Mouse (Mus musculus): Measurements from ENCODE around the gene Pex11a. TPM values are rescaled to one million over a fixed set of nuclear protein-coding genes. Genes with fewer than 3 reads are reported as not detected.

Pex11a gene
- polyA plus RNA-seq, 1 experiment from 2014 or later = 16.2 TPM

- WGBS = 89% methylated on average over 8 of the region's 8 CpGs
- no peak overlapping the region for H3K4me3 ChIP-seq (ENCODE audit: low read depth, low read length)
- no peak overlapping the region for H3K27ac ChIP-seq (ENCODE audit: low read depth, low read length)
- no peak overlapping the region for H3K9ac ChIP-seq (replicated peaks; ENCODE audit: low read depth, low read length)
- H3K4me2 ChIP-seq (ENCODE audit: low read depth, low read length) = no peak overlapping the region
- H3K9me3 ChIP-seq (ENCODE audit: control insufficient read depth, low read length) = no peaks in the 10 kb centered on the region
- H3K27me3 ChIP-seq (ENCODE audit: control insufficient read depth, insufficient read depth, low read length) = no peaks in the 10 kb centered on the region
- no peaks in the 10 kb centered on the region for H3K4me1 ChIP-seq (ENCODE audit: control insufficient read depth, insufficient read depth, low read length)
- no peak for ATAC-seq (ENCODE audit: low read depth)
- no peaks in the 10 kb centered on the region for H3K36me3 ChIP-seq (ENCODE audit: control insufficient read depth, insufficient read depth, low read length)
These were observed 46.4 kb downstream of the Pex11a start for GRCm38 (mm10) chr7:79696495-79696894.

Other genes with a start within 250 kb of the Pex11a start
- gene Rhcg, start 125.5 kb downstream of the Pex11a start, polyA plus RNA-seq (2014; fragmentation: Nextera tagmentation; extraction: Ambion mirVana) = 3.9 and 4.0 TPM in 2 replicates
- 0.98 and 1.4 TPM in 2 replicates for gene Ticrr, start 82.9 kb downstream of the Pex11a start, polyA plus RNA-seq (2014; fragmentation: Nextera tagmentation; extraction: Ambion mirVana)
- 1.3 and 2.3 TPM in 2 replicates for gene Kif7, start 27.4 kb downstream of the Pex11a start, polyA plus RNA-seq (2014; fragmentation: Nextera tagmentation; extraction: Ambion mirVana)
- gene Plin1, start 10.2 kb downstream of the Pex11a start, polyA plus RNA-seq (2014; fragmentation: Nextera tagmentation; extraction: Ambion mirVana) = 0.17 TPM in 1 of 2 replicates, not detected in the other
- 0.08 and 0.12 TPM in 2 replicates for gene Wdr93, start within 50 bp of the Pex11a start, polyA plus RNA-seq (2014; fragmentation: Nextera tagmentation; extraction: Ambion mirVana)
- not detected in 2 replicates for gene Mesp1, start 50.7 kb upstream of the Pex11a start, polyA plus RNA-seq (2014; fragmentation: Nextera tagmentation; extraction: Ambion mirVana)
- gene Mesp2, start 67.6 kb upstream of the Pex11a start, polyA plus RNA-seq (2014; fragmentation: Nextera tagmentation; extraction: Ambion mirVana) = 0.71 and 1.2 TPM in 2 replicates
- gene Anpep, start 117.9 kb upstream of the Pex11a start, polyA plus RNA-seq (2014; fragmentation: Nextera tagmentation; extraction: Ambion mirVana) = 0.95 and 7.2 TPM in 2 replicates
- 42.0 and 48.8 TPM in 2 replicates for gene Ap3s2, start 177.5 kb upstream of the Pex11a start, polyA plus RNA-seq (2014; fragmentation: Nextera tagmentation; extraction: Ambion mirVana)
- 18.9 and 20.1 TPM in 2 replicates for gene Arpin, start 192.2 kb upstream of the Pex11a start, polyA plus RNA-seq (2014; fragmentation: Nextera tagmentation; extraction: Ambion mirVana)

All from neural tube, embryonic 14.5 days (tissue).